Mouse (Mus musculus): ENCODE results near the gene C130060K24Rik.

- TF ChIP-seq FLI1 (IDR thresholded peaks at IDR 0.05; ENCODE audit: low read length), result no peak
- TF ChIP-seq GATA1 (IDR thresholded peaks at IDR 0.05; ENCODE audit: borderline replicate concordance, low read length), result no peak
Measured at GRCm38 (mm10) chr6:65427065-65427464, 46.2 kb downstream of the C130060K24Rik start.
